Mouse (Mus musculus) hindbrain, embryonic 12.5 days (tissue): ENCODE measurements around the gene Ell. TPM values are rescaled to one million over a fixed set of nuclear protein-coding genes. Genes with fewer than 3 reads are reported as not detected.

Source experiments
- ATAC-seq: fragments of 200-750 bp; cut with Nextera tagmentation; 2 replicates; pipeline ENCODE4 v1.8.0; 2017; ENCODE audit warnings: moderate TSS enrichment; ENCODE audit not compliant: low FRiP score
- H3K27ac ChIP-seq: fragments of 300-500 bp; sonication (generic); 2 replicates; pipeline ENCODE4 v1.5.1; 2016; ENCODE audit warnings: mild to moderate bottlenecking
- H3K27me3 ChIP-seq: fragments of 300-500 bp; sonication (generic); 2 replicates; pipeline ENCODE4 v1.6.1; 2016; ENCODE audit warnings: mild to moderate bottlenecking
- H3K36me3 ChIP-seq: fragments of 300-500 bp; sonication (generic); 2 replicates; pipeline ENCODE4 v1.6.1; 2016; ENCODE audit warnings: mild to moderate bottlenecking
- H3K4me1 ChIP-seq: fragments of 300-500 bp; sonication (generic); 2 replicates; pipeline ENCODE4 v1.6.1; 2016
- H3K4me2 ChIP-seq: fragments of 300-500 bp; sonication (generic); replicated peaks from 2 replicates; pipeline ENCODE4 v1.6.1; 2016; ENCODE audit warnings: mild to moderate bottlenecking
- H3K4me3 ChIP-seq: fragments of 300-500 bp; sonication (generic); 2 replicates; pipeline ENCODE4 v1.5.1; 2016; ENCODE audit warnings: mild to moderate bottlenecking
- H3K9ac ChIP-seq: fragments of 300-500 bp; sonication (generic); 2 replicates; pipeline ENCODE4 v1.6.1; 2016; ENCODE audit warnings: mild to moderate bottlenecking, moderate library complexity
- H3K9me3 ChIP-seq: fragments of 300-500 bp; sonication (generic); replicated peaks from 2 replicates; pipeline ENCODE4 v1.6.1; 2016; ENCODE audit warnings: mild to moderate bottlenecking
- WGBS: fragments of 180-500 bp; shearing (Covaris S2); methylation state at CpG from one replicate; pipeline ENCODE4 v1.1.7; 2016; 5-methylcytosine and 5-hydroxymethylcytosine counted together
- polyA plus RNA-seq: library from polyadenylated mRNA; unstranded; fragments of >200 nt; fragmentation: Nextera tagmentation; extraction: Ambion mirVana; gene quantifications from 2 replicates; pipeline ENCODE4 v1.2.1, GENCODE M21; 2016

The Ell gene
- polyA plus RNA-seq: 19.0 and 19.4 TPM in 2 replicates

DNA sequence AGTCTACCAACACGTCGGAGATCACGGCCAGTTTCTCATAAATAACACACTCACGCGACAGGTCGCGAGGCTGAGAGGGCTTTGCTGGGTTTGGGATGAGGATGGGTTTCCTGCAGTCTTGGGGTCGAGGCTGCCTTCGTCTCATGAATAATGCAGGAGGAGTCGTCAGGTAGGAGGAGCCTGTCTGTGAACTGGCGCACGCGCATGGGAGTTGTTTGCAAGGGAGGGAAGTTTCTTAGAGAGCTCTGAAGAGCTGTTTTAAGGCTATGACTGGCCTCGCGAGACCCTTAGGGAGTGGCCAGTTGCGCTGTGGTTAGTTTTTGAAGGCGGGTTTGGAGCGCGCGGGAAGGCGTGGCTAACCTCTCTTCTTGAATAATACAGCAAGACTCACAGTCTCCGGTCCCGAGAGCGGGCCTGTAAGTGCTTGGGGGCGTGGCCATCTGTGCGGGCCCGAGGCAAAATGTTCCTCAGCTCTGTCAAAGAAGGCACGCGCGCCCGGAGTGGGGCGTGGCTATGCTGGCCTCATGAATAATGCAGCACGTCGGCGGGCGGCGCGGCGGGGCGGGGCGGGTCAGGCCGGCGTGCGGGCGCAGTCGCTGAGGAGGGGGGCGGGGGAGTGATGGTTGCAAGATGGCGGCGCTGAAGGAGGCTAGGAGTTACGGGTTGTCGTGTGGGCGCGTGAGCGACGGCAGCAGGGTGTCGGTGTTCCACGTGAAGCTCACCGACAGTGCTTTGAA, at the start of gene Ell:
Gene Ell, plus strand, starts transcription at position 381 of the 737 bp plus-strand sequence.
- peak within 1 kb of the TSS; percentile 77 for H3K4me3 ChIP-seq
- peak; percentile 89 for ATAC-seq
- no peaks in the 10 kb centered on the region for H3K27me3 ChIP-seq
- H3K9ac ChIP-seq: peak within 1 kb of the TSS; percentile 88
- peaks cover 27% of the 10 kb centered on the region for H3K36me3 ChIP-seq
- peak within 1 kb of the TSS; percentile 94 for H3K27ac ChIP-seq
- WGBS: 1% methylated on average over 57 of the region's 58 CpGs
- H3K9me3 ChIP-seq: no peaks in the 10 kb centered on the region
- peak within 1 kb of the TSS; percentile 91 for H3K4me2 ChIP-seq
- H3K4me1 ChIP-seq: peaks cover 28% of the 10 kb centered on the region

DNA sequence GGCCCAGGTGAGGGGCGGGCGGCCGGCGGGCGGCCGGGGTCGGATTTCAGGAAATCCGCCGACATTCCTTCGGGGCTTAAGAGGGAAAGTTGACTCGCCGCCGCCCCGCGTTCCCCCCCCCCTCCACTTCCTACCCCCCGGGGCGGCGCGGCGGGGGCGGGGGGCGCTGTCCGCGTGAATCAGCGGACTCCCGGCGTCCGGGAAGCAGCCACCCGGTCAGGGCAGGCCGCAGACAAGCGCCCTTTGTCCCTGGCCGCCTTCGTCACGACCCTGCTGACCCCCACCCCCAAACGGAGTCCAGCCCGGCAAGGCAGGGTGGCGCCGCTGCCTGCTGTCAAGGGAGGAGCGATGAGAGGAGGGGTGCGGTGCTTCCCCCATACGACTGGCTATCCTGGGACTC, 49.7 kb upstream of the Ell start:
- H3K9me3 ChIP-seq: no peaks in the 10 kb centered on the region
- no peaks in the 10 kb centered on the region for H3K36me3 ChIP-seq
- H3K9ac ChIP-seq: 0 out of 2 replicates have a peak overlapping the region, but pooled peaks have one; percentile 2
- H3K4me1 ChIP-seq: peaks cover 57% of the 10 kb centered on the region
- H3K27ac ChIP-seq: no peak overlapping the region
- WGBS: 1% methylated on average over 37 of the region's 41 CpGs
- peak overlapping the region; percentile 39 for H3K4me2 ChIP-seq
- H3K27me3 ChIP-seq: peaks cover 100% of the 10 kb centered on the region
- ATAC-seq: no peak
- peak overlapping the region; percentile 20 for H3K4me3 ChIP-seq

DNA sequence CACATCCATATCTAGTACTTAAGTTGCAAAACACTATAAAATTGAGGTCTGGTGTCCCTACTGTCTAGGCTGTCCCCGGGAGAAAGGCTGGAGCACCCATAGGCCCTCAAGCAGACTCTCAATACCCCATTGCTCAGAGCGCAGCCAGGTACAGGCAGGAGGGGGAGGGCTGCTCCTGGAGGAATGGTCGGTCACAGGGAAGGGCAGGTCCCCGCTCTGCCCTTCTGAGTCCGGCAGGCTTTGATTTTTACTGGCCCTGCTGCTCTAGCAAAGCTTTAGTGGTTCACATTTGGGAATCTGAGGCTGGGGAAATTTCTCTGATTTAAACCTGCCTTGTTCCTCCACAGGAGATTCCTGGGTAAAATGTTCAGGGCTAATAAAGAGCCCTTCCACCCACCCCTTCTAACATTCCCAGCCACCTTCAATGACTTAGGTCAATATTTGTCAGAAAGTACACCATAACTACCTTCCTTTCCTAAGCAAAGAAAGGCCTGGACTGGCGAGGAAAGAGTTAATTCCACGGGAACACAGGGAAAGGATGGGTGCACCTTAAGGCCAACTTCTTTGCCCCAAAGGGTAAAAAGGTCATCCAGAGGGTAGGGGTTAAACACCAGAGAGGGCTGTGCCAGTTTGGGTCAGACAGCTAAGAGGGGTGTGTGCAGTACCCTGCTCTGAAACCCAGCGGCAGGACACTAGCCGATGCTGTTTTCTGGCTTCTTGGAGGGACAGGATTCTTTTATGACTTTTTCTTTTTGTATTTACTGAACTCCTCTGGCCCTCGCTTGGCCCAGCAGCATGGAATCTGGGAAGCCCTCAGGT, 49.0 kb upstream of the Ell start:
- no peak for ATAC-seq
- Histone ChIP-seq H3K9me3 (no peaks in the 10 kb centered on the region), H3K4me2 (no peak overlapping the region), H3K9ac (no peak overlapping the region), H3K4me3 (0 out of 2 replicates have a peak overlapping the region, but pooled peaks have one; percentile 20), H3K27me3 (peaks cover 100% of the 10 kb centered on the region), H3K4me1 (peaks cover 64% of the 10 kb centered on the region), H3K27ac (no peak overlapping the region), H3K36me3 (no peaks in the 10 kb centered on the region)
- 7% methylated on average over 10 of the region's 10 CpGs for WGBS

DNA sequence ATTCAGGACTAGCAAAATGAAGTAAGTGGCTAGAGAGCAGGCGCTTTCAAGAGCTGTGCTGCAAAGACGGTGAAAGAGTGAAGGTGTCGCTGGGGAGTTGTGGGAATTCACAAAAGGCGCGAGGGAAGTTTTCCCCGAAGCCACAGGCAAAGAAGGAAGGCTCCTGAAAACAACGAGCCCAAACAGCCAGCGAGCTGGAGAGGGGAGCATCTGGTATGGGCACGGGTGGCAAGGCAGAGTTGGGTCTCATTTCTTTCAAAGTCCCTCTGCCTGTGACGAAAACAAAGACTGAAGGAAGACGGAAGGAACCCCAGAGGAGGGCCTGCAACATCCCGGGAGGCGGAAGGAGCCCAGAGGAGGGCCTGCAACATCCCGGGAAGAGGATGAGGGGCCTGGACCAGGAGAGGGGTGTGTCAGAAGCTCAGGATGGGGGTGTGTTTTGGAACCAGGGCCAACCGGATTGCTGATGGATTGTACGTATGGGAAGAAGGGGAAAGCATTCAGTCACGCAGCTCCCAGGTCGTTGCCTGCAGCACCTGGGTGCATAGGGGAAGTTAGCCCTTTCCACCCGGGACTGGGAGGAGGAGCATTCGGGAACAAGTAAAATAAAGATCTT, 48.3 kb upstream of the Ell start:
- Histone ChIP-seq H3K36me3 (no peaks in the 10 kb centered on the region), H3K9ac (no peak overlapping the region), H3K4me3 (0 out of 2 replicates have a peak overlapping the region, but pooled peaks have one; percentile 1), H3K4me1 (peaks cover 70% of the 10 kb centered on the region), H3K4me2 (no peak overlapping the region), H3K27me3 (peaks cover 100% of the 10 kb centered on the region), H3K9me3 (no peaks in the 10 kb centered on the region), H3K27ac (no peak overlapping the region)
- WGBS: 1% methylated on average over 20 of the region's 20 CpGs
- no peak for ATAC-seq

DNA sequence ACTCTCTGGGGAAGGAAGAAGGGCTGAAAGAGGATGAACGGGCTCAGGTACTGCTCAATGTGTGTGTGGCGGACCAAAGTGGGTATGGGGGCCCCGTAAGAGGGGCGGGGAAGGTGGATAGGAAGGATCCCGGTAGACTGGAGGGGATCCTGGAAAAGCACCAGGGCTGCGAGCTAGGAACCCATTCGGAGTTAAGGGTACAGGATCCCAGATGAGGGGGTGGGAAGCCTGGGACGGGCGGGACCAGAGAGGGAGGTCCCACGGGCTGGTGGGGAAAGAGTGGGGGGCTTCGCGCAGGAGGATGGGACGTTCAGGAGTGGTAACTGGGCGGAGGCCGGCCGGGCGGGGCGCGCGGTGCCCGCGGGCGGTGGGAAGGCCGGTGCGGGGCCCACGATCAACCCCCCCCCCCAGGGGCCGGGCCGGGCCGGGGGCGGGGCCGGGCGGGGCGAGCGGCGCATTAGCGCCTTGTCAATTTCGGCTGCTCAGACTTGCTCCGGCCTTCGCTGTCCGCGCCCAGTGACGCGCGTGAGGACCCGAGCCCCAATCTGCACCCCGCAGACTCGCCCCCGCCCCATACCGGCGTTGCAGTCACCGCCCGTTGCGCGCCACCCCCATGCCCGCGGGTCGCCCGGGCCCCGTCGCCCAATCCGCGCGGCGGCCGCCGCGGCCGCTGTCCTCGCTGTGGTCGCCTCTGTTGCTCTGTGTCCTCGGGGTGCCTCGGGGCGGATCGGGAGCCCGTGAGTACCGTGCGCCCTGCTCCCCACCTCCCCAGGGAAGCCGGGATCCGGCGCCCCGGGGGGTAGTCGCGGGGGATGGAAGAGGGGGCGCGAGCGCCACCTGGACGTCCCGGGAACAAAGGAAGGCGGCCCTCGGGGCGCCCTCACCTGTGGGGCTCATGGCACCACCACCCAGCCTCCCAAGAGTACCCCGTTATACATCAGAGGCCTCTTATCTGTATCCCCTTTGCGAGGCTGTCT, 46.3 kb upstream of the Ell start, which contains the start of gene Crlf1:
Gene Crlf1, plus strand, starts transcription at position 495 of the 977 bp plus-strand sequence.
- no peaks in the 10 kb centered on the region for H3K9me3 ChIP-seq
- H3K27me3 ChIP-seq: peaks cover 100% of the 10 kb centered on the region
- H3K27ac ChIP-seq: no peak within 1 kb of the TSS
- no peaks in the 10 kb centered on the region for H3K36me3 ChIP-seq
- H3K9ac ChIP-seq: peak within 1 kb of the TSS; percentile 54
- WGBS: under 1% methylated on average over 60 of the region's 93 CpGs
- ATAC-seq: no peak
- peaks cover 56% of the 10 kb centered on the region for H3K4me1 ChIP-seq
- peak within 1 kb of the TSS; percentile 63 for H3K4me2 ChIP-seq
- peak within 1 kb of the TSS; percentile 36 for H3K4me3 ChIP-seq

DNA sequence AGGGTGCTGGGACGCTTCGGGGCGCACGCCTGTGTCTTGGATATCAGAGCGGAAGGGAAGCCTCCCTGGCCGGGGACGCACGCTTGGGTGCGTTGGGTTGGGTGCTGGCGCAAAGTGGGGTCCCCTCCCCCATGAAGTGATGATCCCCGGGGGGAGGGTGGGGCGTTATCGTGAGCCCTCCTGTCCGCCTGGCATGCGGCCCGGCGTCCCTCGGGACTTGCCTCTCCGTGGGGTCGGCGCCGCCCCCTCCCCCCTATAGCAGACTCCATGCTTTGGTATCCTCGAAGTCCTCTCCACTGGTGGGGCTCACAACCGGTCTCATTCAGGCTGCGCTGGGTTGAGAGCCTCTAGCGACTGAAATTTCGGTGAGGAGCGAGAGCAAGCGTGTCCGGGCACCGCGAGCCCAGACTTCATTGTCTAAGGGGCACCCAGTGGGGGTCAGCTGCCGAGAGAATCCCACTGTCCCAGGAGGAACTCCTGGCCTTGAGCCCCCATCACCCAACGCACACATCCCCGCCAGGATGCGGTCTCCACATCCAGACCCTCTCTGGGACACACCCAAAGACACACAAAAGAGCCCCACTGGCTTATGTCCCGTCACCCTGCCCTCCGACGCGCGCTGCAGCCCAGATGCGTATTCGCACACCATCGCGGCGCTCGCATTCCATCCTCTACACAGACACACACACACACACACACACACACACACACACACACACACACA, 45.4 kb upstream of the Ell start:
- H3K4me3 ChIP-seq: peak overlapping the region; percentile 36
- H3K9me3 ChIP-seq: no peaks in the 10 kb centered on the region
- WGBS: under 1% methylated on average over 47 of the region's 47 CpGs
- no peak overlapping the region for H3K9ac ChIP-seq
- H3K4me1 ChIP-seq: peaks cover 47% of the 10 kb centered on the region
- no peak overlapping the region for H3K27ac ChIP-seq
- peak overlapping the region; percentile 63 for H3K4me2 ChIP-seq
- no peaks in the 10 kb centered on the region for H3K36me3 ChIP-seq
- no peak for ATAC-seq
- H3K27me3 ChIP-seq: peaks cover 100% of the 10 kb centered on the region

DNA sequence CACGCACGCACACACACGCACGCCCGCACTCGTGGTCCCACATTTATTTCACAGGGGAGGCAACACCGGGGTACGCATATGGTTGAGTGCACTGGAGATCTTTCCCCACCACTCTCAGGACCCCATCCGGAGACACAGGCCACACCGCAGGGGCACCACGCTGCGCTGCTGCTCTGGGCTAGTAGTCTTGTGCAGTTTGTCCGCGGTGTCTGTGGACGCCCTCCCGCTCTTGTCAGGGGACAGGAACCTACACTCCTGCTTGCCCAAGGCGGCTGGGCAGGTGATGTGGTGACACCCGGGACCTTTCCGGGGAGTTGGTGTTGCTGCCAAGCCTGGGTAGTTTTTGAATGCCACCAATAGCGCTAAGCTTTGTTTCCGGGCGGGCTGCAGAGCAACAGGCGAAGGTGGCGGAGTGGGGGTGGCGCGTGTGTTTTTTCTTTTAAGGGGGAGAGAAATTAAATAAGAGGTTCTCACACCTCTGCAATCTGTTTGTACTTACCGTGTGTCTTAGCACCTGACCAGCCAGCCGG, 44.8 kb upstream of the Ell start:
- H3K27ac ChIP-seq: no peak overlapping the region
- no peaks in the 10 kb centered on the region for H3K36me3 ChIP-seq
- H3K9ac ChIP-seq: no peak overlapping the region
- no peaks in the 10 kb centered on the region for H3K9me3 ChIP-seq
- peaks cover 41% of the 10 kb centered on the region for H3K4me1 ChIP-seq
- ATAC-seq: no peak
- peaks cover 100% of the 10 kb centered on the region for H3K27me3 ChIP-seq
- peak overlapping the region; percentile 36 for H3K4me3 ChIP-seq
- WGBS: 3% methylated on average over 28 of the region's 28 CpGs
- H3K4me2 ChIP-seq: peak overlapping the region; percentile 63

DNA sequence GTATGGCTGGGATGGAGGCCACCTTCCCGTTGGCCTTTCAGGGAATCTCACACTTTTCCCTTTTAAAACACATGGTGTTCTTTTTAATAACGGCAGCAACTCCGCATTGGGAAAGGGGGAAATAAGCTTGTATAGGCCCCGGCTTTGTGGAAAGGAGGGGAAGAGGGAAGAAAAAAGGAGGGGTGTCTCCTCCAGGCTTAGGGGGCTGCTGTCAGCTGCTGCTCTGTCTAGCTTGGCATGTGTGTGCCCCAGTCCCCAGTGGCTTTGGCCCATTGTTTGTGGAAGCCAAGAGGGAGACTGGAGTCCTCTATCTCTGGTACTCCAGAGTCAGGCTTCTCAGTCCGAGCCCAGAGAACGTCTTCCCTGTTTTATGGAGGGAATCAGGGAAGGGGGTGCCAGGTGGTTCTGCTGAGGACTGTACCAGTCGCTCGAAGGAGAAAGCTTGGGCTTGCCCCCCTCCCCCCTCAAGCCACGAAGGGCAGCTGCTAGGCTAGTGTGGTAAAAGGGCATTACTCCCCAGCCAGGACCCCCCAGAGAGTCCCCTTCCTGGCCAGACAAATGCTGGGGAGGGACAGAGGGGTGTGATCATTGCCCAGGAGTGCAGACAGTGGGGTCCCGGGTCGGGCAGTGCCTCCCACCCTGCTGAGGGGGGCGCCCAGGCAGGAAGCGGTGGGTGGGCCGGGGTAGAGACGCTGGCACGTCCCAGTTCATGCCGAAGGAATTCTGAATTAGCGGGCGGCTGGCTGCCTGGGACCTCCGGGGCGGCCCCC, 44.1 kb upstream of the Ell start:
- ATAC-seq: peak; percentile 32; the same call in 1 of the 2 replicates
- Histone ChIP-seq H3K4me1 (peaks cover 37% of the 10 kb centered on the region), H3K9ac (peak overlapping the region; percentile 5; the same call in 1 of the 2 replicates), H3K27ac (no peak overlapping the region), H3K4me3 (peak overlapping the region; percentile 12; the same call in 1 of the 2 replicates), H3K4me2 (peak overlapping the region; percentile 18), H3K27me3 (peaks cover 100% of the 10 kb centered on the region), H3K9me3 (no peaks in the 10 kb centered on the region), H3K36me3 (no peaks in the 10 kb centered on the region)
- 2% methylated on average over 21 of the region's 21 CpGs for WGBS

DNA sequence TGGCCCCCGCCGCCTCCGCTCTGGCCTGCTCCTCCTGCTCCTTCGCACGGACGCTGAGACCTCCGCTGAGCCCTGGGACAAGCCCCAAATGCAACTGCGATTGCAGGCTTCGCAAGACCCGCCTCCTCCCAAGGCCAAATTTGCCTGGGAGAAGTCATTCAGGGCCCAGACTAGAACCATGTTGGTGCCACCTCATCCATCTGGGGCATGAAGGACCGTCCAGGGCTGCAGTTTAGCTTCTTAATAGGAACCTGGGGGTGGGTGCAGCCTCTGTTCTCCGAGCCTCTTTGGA, 43.5 kb upstream of the Ell start:
- Histone ChIP-seq H3K36me3 (no peaks in the 10 kb centered on the region), H3K4me1 (peaks cover 37% of the 10 kb centered on the region), H3K27ac (no peak overlapping the region), H3K9ac (peak overlapping the region; percentile 5; the same call in 1 of the 2 replicates), H3K9me3 (no peaks in the 10 kb centered on the region), H3K4me2 (peak overlapping the region; percentile 18), H3K27me3 (peaks cover 100% of the 10 kb centered on the region), H3K4me3 (peak overlapping the region; percentile 12; the same call in 1 of the 2 replicates)
- 5% methylated on average over 12 of the region's 12 CpGs for WGBS
- no peak for ATAC-seq
